Mouse (Mus musculus): ENCODE data around the gene Sun2.
A peak's percentile ranks its signal among the peaks of the same experiment; 100 is the strongest.

Gene Sun2

DNA sequence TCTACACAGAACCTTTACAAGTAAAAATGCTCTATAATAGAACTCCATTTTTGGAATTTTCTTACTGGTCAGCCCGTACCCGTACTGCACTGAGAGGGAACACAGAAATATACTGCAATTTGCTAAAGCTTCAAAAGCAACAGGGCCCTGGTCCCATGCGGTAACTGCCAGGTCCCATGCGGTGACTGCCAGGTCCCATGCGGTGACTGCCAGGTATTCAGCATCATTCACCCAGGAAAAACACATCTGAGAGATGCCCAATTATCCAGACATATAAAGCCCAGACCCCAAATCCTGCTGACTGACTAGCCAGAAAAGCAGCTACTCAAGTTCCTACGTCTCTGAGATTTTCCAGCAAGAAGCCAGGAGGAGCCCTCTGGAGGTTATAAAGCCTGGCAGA, 57.7 kb downstream of the Sun2 start:
- peak in 1 of 2 experiments; percentile 50 for DNase-seq

- no peak for DNase-seq
Observed at GRCm38 (mm10) chr15:79683707-79684465, 58.5 kb downstream of the Sun2 start.

GRCm38 (mm10) chr15:79683146-79683545, 59.2 kb downstream of the Sun2 start:
- DNase-seq, result no peak

DNA sequence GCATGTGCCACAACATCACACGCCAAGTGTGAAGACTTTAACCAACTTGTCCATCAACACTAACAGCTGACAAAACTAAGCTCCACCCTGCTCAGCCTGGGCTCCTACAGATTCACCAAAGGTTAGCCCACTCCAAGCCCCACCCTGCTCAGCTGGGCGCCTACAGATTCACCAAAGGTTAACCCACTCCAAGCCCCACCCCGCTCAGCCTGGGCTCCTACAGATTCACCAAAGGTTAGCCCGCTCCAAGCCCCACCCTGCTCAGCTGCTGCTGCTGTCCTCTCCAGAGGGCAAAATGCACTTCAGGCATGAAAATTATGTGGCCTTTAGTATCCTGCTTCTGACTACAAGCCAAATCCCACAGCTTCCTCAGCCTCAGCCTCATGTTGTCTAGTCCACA, 60.4 kb downstream of the Sun2 start:
- no peak for DNase-seq

DNA sequence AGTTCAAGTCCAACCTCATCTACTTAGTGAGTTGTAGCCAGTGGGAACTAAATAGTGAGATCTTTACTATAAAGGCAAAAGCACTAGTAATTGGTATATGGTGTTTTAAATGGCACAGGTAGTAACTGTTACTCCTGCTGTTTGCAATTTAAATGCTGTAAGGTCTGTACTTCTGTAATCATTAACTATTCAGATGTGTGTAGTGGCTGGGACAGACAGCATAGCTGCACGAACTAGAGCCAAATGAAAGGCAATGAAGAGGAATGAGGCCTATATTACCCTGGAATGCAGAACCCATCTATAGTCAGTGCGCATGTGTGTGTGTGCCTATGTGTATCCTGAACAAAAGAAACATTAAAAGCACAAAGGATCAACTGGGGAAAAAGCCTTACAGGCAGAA, 64.4 kb downstream of the Sun2 start:
- DNase-seq, result no peak

Measured in cerebellum, adult 18-20 months (tissue).